Mouse (Mus musculus): ENCODE measurements around the gene Maml3.

Gene Maml3

DNA sequence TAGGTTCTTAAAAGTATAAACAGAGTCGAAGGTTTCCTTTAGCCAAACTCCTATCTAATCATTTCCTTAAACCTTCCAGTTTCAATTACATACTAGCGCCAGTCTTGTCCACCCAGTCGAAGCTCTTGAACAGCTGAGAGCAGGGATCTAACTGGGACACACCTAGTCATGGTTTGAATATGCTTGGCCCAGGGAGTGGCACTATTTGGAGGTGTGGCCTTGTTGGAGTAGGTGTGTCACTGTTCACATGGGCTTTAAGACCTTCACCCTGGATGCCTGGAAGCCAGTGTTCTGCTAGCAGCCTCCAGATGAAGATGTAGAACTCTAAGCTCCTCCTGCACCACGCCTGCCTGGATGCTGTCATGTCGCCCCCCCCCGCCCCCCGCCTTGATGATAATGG lies 244.4 kb downstream of the Maml3 start:
- no peak for DNase-seq

- DNase-seq: no peak
These were observed 245.7 kb downstream of the Maml3 start for GRCm38 (mm10) chr3:51859208-51859607.

- no peak for DNase-seq
These were observed 250.7 kb downstream of the Maml3 start for GRCm38 (mm10) chr3:51854152-51854551.

- DNase-seq: no peak
These were observed 251.3 kb downstream of the Maml3 start for GRCm38 (mm10) chr3:51853610-51854009.

- no peak for DNase-seq
These were observed 252.2 kb downstream of the Maml3 start for GRCm38 (mm10) chr3:51852692-51853091.

DNA sequence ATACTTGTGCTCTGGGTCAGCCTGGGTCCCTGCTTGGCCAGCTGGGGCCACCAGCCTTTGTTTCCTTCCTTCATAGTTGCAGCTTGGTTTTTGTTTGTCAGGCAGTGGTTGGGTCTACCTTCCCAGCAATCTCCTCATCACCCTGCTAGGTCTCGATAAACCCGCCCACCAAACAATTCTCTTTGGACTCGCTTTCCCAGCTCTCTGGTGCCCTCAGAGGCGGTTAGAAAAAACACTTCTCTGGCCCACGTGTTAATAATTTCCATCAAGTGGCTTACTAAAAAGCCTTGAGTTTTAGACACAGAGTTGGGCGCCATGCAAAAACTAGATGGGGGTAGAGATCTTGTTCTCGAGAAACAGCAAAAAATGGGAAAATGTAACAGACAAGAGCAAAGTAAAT lies 253.3 kb downstream of the Maml3 start:
- no peak for DNase-seq

DNA sequence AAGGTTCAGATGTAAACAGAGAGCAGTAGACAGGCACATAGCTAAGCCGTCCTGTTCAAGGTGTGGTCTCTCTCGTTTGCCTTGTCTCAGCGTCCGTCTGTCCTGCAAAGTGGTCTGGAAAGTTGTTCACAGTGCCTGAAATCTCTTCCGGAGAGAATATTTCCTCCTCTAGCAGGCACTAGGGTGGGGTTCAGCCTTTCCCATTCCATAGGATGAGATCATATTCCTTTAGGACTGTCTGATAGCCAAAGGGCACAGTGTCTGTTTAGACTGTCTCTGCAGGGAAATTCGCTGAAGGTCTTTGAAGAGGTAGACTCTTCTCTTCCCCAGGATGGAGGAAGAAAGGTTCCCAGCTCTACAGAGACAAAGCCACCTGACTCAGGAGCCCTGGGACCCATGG lies 255.4 kb downstream of the Maml3 start:
- no peak for DNase-seq

GRCm38 (mm10) chr3:51847262-51847661 lies 257.6 kb downstream of the Maml3 start:
- DNase-seq: no peak

GRCm38 (mm10) chr3:51844255-51844654 lies 260.6 kb downstream of the Maml3 start:
- no peak for DNase-seq

DNA sequence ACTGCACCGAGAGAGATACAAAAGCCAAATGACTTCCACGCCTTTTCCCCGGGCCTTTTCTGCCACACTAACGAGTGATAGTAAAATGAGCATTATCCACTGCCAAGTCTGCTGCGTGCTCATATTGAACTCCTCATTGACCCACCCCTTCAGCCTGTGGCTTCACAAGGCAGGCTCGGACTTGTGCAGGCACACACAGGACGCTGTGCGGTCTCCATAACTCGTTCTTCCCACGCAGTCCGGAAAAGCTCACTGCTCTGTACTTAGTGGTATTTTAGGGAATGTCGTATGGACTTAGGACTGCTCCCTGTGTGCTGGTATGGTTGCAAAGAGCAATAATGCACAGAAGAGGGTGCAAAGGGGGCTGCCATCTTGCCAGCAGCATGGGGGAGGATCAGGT lies 262.7 kb downstream of the Maml3 start:
- DNase-seq: no peak

DNA sequence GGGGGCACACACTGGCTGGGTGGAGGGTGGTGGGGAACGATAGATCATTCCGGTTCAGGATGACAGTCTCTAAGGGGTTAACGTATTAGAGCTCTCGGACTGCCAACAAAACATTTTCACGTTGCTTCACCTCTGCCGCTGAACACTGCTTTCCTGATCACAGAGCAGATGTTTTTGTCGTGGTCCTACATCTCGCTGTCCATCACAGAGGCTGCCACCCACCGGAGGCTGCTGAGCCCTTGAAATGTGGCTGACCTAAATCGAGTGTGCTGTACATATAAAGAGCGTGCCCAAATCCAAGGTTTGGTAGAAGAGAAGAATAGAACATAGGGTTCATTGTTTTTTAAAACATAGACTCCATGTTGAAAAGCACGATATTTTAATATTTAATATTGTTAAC lies 263.3 kb downstream of the Maml3 start:
- no peak for DNase-seq

DNA sequence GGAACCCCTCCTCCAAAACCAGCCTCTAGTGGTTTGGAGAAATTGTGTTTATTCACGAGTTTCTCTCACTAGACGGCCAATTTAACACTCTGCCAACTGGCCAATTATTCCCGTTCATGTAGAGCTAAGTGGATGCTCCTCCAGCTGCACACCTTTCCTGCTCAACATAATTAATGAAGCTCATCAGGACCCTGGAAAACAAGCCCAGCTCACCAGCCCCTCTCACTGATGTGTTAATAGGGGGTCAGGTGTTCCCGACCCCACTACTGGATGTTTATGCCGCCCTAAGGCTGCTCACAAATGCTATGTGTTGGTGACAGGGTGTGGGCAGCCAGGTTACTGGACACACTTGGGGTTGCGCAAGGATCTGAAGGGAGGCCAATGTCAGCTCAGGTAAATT lies 263.7 kb downstream of the Maml3 start:
- no peak for DNase-seq

DNA sequence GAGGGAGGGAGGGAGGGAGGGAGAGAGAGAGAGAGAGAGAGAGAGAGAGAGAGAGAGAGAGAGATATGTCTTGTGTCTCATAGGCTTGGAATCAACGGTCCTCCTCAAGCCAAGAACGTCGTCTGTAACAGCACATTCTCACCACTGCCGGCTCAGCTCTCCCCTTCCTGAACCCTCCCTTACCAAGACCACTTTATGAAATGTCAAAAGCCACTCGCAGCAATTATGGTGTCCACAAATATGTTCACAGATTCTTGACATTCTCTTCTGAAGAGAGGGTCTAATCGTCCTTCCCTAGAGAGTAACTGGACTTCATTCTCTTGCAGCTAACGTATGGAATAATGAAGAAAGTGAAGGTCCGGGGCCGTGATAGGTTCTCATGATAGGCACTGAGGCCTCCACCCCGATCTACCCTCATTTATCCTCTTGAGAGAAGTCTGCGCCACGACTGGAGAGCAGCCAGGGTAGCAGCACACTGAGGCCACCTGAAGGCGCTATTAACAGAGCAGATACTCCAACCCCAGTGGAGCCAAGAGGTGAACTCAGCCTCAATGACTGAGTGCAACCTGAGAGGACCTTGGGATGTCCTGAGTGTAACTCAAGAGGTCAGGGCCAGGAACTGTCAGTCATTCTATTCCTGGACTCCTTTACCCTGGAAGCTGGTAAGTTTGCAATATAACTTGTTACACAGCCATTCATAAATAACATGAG lies 264.6 kb downstream of the Maml3 start:
- no peak for DNase-seq

DNA sequence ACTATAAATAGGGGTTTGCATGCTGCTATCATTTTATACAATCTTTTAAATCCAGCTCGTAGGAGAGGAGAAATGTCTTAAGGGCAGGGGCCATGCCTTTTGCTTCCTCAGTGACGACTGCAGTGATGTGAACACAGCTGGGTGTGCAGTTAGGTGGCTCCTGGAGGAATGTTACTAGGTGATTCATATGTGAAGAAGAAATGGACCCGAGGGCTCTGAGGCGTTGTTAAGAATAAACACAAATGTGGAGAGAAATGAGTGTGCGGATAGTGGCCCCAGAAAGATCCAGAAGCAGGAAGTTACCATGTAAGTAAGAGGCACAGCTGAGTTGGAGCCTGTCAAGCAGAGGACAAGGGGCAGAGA lies 265.5 kb downstream of the Maml3 start:
- DNase-seq: no peak

- DNase-seq: no peak
These were observed 266.1 kb downstream of the Maml3 start for GRCm38 (mm10) chr3:51838696-51839352.

GRCm38 (mm10) chr3:51832985-51833384 lies 271.9 kb downstream of the Maml3 start:
- DNase-seq: no peak

GRCm38 (mm10) chr3:51830821-51831429 lies 274.0 kb downstream of the Maml3 start:
- DNase-seq: no peak

- no peak for DNase-seq
These were observed 279.3 kb downstream of the Maml3 start for GRCm38 (mm10) chr3:51825530-51825929.

DNA sequence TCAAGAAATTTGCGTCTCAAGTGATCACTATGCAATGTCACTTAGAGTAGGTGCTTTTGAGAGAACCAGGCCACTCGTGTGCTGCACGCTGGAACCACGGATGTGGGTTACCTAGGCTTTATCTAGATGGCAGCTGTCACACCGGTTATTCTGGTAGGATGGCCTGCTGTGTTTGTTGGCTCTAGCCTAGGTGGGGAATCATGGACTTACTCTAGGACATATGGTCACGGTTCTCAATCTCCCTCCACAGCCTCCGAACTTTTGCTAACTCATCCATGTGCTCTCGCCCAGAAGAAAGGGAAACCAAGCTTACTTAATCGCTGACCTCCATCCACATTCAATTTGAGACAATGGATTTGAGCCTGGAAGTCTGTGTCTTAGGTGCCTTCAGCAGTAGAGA lies 280.4 kb downstream of the Maml3 start:
- DNase-seq: no peak

DNA sequence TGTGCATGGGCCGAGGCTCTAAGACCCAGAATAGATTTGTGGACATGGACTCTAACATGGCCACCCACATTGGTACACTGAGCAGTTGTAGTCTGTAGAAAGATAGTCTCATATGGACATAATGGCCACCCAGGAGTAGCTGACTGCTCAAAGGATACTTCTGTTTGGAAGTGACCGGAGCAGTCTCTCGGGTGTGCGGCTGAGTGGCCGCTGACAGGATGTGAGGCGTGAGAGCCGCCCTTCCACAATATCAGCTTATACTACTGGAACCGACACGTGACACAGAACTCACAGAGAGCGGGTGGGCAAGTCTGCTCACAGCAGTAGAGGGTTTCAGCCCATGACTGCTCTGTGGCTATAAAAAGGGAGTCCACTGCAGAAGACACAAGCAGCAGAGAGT lies 283.3 kb downstream of the Maml3 start:
- DNase-seq: no peak

GRCm38 (mm10) chr3:51819109-51819508 lies 285.8 kb downstream of the Maml3 start:
- no peak for DNase-seq

DNA sequence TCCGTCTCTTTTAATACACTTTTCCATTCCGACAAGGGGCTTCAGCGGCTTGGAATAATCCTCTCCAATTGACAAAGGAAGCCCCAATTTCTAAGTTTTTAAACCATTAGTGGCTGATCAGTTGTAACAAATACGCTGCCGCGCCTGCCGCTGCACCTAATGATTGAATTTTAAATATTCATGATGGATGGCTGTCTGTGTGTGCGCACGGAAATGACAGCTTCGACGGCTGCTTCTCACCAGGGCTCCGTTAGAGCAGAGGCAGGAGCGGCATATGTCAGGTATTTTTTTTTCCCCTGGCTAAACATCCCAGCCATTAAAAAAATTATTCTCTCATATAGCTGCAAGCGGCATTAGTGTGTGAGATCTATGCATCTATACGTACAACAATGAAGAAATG lies 287.0 kb downstream of the Maml3 start:
- DNase-seq: no peak

- no peak for DNase-seq
These were observed 287.5 kb downstream of the Maml3 start for GRCm38 (mm10) chr3:51817329-51817728.

- no peak for DNase-seq
These were observed 288.2 kb downstream of the Maml3 start for GRCm38 (mm10) chr3:51816517-51817285.

All from layer of hippocampus, adult 9-11 months (tissue).